Mouse (Mus musculus): ENCODE results near the gene Dpm2.

Dpm2 gene

GRCm38 (mm10) chr2:32607262-32607947 lies 36.7 kb downstream of the Dpm2 start:
- Histone ChIP-seq H3K4me3 (replicated peaks; ENCODE audit: low read length) (peak overlapping the region; percentile 97), H3K27me3 (ENCODE audit: insufficient read depth, low read length) (no peaks in the 10 kb centered on the region), H3K4me1 (replicated peaks; ENCODE audit: low read depth, low read length) (peaks cover 72% of the 10 kb centered on the region), H3K9me3 (ENCODE audit: low read length) (no peaks in the 10 kb centered on the region), H3K36me3 (ENCODE audit: insufficient read depth, low read length) (0 out of 2 replicates have a peak, but pooled peaks cover 3% of the 10 kb centered on the region)
- no peak for TF ChIP-seq NANOG (IDR thresholded peaks at IDR 0.05; ENCODE audit: borderline replicate concordance, low read length)
- TF ChIP-seq CTCF (conservative IDR thresholded peaks at IDR 0.05; ENCODE audit: low read length), result no peak
- TF ChIP-seq POU5F1 (IDR thresholded peaks at IDR 0.05; ENCODE audit: borderline replicate concordance, low read length), result no peak

DNA sequence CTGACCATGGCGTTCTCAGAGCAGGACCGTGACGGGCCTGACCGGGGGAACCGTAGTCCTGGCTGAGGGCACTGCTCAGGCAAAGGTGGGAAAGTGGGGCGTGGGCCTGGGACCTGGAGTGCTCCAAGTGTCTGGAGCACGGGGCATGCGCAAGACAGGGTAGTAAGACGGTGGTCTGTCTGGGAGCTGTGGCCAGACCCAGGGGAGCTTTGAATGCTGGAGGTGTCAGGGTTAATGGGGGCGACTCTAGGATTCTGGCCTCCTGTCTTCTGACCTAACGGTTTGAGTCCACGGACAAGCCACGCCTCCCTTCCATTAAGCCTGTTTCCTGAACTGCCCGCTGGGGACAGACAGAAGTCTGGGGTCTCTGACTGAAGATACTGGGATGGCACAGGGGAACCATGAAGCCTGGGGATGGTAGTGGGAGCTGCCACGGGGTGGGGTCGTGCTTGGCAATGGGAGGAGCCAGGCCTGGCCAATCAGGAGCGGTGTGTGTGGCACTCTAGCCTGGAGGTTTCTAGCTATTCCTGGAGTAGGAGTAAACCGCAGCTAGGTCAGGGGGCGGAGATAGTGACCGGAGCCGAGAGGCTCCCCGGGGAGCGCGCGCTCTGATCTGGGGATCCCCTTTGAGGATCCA lies 37.6 kb downstream of the Dpm2 start:
- H3K9me3 ChIP-seq (ENCODE audit: low read length), result no peaks in the 10 kb centered on the region
- H3K4me1 ChIP-seq (replicated peaks; ENCODE audit: low read depth, low read length), result peaks cover 71% of the 10 kb centered on the region
- H3K4me3 ChIP-seq (replicated peaks; ENCODE audit: low read length), result peak overlapping the region; percentile 97
- TF ChIP-seq POU5F1 (IDR thresholded peaks at IDR 0.05; ENCODE audit: borderline replicate concordance, low read length), result no peak
- H3K27me3 ChIP-seq (ENCODE audit: insufficient read depth, low read length), result no peaks in the 10 kb centered on the region
- H3K36me3 ChIP-seq (ENCODE audit: insufficient read depth, low read length), result peaks cover 9% of the 10 kb centered on the region

DNA sequence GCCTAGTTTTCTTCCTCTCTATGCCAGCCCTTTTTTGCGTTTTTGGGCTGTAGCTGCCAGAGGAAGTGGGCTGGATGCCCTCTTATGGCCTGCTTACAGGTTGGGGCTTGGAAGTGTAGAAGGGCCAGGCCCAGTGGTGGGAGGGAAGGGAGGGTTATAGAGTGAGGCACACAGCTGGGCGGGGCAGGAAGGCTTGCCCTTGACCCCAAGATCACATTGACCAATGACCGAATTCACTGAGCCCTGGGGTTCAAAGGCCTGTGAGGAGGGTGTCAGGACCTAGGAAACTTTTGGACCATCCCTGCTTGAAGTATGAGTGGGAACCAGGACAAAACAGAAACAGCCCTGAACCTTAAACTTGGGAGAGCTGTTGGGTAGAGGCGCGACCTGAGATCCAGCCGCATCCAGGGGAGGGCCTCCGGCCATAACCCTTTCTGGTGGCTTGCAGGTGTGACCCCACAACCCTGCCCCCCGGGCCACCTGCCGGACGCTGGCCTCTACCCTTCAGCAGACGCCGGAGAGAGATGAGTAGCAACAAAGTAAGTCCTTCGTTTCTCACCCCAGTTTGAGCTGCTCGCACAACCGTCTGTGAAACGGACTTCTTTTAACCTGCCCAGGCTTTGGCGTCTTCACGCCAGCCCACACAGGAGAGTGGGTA lies 38.2 kb downstream of the Dpm2 start:
- Histone ChIP-seq H3K36me3 (ENCODE audit: insufficient read depth, low read length) (peaks cover 15% of the 10 kb centered on the region), H3K9me3 (ENCODE audit: low read length) (no peaks in the 10 kb centered on the region), H3K4me3 (replicated peaks; ENCODE audit: low read length) (peak overlapping the region; percentile 97), H3K4me1 (replicated peaks; ENCODE audit: low read depth, low read length) (peaks cover 78% of the 10 kb centered on the region), H3K27me3 (ENCODE audit: insufficient read depth, low read length) (no peaks in the 10 kb centered on the region)
- TF ChIP-seq POU5F1 (IDR thresholded peaks at IDR 0.05; ENCODE audit: borderline replicate concordance, low read length), result no peak
- TF ChIP-seq NANOG (IDR thresholded peaks at IDR 0.05; ENCODE audit: borderline replicate concordance, low read length), result no peak
- TF ChIP-seq CTCF (conservative IDR thresholded peaks at IDR 0.05; ENCODE audit: low read length), result no peak

- TF ChIP-seq NANOG (IDR thresholded peaks at IDR 0.05; ENCODE audit: borderline replicate concordance, low read length) (no peak), POU5F1 (IDR thresholded peaks at IDR 0.05; ENCODE audit: borderline replicate concordance, low read length) (no peak), CTCF (conservative IDR thresholded peaks at IDR 0.05; ENCODE audit: low read length) (peak; percentile 38)
- H3K27me3 ChIP-seq (ENCODE audit: insufficient read depth, low read length), result no peaks in the 10 kb centered on the region
- H3K4me1 ChIP-seq (replicated peaks; ENCODE audit: low read depth, low read length), result peaks cover 79% of the 10 kb centered on the region
- H3K4me3 ChIP-seq (replicated peaks; ENCODE audit: low read length), result peak overlapping the region; percentile 61
- no peaks in the 10 kb centered on the region for H3K9me3 ChIP-seq (ENCODE audit: low read length)
- H3K36me3 ChIP-seq (ENCODE audit: insufficient read depth, low read length), result peaks cover 26% of the 10 kb centered on the region
Observed at GRCm38 (mm10) chr2:32610610-32611229, 40.1 kb downstream of the Dpm2 start.

DNA sequence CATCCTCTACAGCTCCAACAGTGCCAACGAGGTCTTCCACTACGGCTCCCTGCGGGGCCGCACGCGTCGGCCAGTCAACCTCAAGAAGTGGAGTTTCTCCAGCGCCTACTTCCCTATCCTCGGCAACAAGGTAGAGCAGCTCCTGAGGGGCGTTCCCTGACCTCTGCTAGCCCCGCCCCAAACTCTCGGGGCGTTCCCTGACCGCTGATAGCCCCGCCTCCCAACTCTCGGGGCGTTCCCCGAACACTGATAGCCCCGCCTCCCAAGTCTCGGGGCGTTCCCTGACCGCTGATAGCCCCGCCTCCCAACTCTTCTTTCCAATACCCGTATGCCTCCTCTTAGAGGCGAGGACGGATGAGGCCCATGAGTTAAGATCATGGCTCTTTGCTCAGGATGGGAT lies 41.6 kb downstream of the Dpm2 start:
- H3K27me3 ChIP-seq (ENCODE audit: insufficient read depth, low read length), result no peaks in the 10 kb centered on the region
- TF ChIP-seq POU5F1 (IDR thresholded peaks at IDR 0.05; ENCODE audit: borderline replicate concordance, low read length), result no peak
- no peak for TF ChIP-seq NANOG (IDR thresholded peaks at IDR 0.05; ENCODE audit: borderline replicate concordance, low read length)
- no peak for TF ChIP-seq CTCF (conservative IDR thresholded peaks at IDR 0.05; ENCODE audit: low read length)
- peaks cover 72% of the 10 kb centered on the region for H3K4me1 ChIP-seq (replicated peaks; ENCODE audit: low read depth, low read length)
- peak overlapping the region; percentile 46 for H3K4me3 ChIP-seq (replicated peaks; ENCODE audit: low read length)
- H3K9me3 ChIP-seq (ENCODE audit: low read length), result peaks cover 3% of the 10 kb centered on the region
- H3K36me3 ChIP-seq (ENCODE audit: insufficient read depth, low read length), result peaks cover 39% of the 10 kb centered on the region

DNA sequence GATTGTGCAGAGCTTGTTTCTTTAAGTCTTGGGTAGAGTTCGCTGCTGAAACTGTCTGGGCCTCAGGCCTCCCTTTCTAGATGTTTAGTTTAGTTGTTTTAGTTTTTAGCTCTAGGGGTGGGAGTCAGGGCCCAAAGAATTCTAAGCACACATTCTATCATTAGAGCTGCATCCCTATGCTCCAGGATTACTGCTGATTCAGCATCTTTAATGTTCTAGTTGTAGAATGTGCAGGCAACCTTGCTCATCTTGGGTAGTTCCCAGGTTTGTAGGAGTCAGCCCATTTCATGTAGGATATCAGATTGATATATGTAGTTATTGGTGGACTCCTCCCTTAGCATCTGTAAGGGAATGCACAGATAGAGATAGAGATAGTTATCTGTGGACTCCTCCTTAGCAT lies 46.5 kb downstream of the Dpm2 start:
- no peak for TF ChIP-seq CTCF (conservative IDR thresholded peaks at IDR 0.05; ENCODE audit: low read length)
- H3K4me1 ChIP-seq (replicated peaks; ENCODE audit: low read depth, low read length), result peaks cover 62% of the 10 kb centered on the region
- peaks cover 7% of the 10 kb centered on the region for H3K9me3 ChIP-seq (ENCODE audit: low read length)
- H3K4me3 ChIP-seq (replicated peaks; ENCODE audit: low read length), result no peak overlapping the region
- no peaks in the 10 kb centered on the region for H3K27me3 ChIP-seq (ENCODE audit: insufficient read depth, low read length)
- H3K36me3 ChIP-seq (ENCODE audit: insufficient read depth, low read length), result peaks cover 71% of the 10 kb centered on the region

DNA sequence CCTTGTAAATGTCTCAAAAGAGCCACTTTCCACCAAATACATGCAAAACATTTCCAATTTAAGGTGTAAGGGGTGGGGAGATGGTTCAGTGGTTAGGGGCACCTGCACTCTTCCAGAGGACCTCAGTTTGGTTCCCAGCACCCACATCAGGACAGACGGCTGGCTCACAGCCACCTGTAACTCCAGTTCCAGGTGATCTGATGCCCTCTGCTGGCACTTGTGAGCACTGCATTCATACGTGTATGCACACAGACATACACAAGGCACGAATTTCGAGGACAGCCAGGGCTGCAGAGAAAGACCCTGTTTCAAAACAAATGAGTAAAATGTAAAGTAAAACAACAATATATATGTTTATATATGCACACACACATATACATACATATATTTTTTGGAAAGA lies 46.9 kb downstream of the Dpm2 start:
- TF ChIP-seq CTCF (conservative IDR thresholded peaks at IDR 0.05; ENCODE audit: low read length) (peak; percentile 65), NANOG (IDR thresholded peaks at IDR 0.05; ENCODE audit: borderline replicate concordance, low read length) (no peak)
- peaks cover 7% of the 10 kb centered on the region for H3K9me3 ChIP-seq (ENCODE audit: low read length)
- no peak overlapping the region for H3K4me3 ChIP-seq (replicated peaks; ENCODE audit: low read length)
- no peaks in the 10 kb centered on the region for H3K27me3 ChIP-seq (ENCODE audit: insufficient read depth, low read length)
- peaks cover 71% of the 10 kb centered on the region for H3K36me3 ChIP-seq (ENCODE audit: insufficient read depth, low read length)
- peaks cover 61% of the 10 kb centered on the region for H3K4me1 ChIP-seq (replicated peaks; ENCODE audit: low read depth, low read length)

DNA sequence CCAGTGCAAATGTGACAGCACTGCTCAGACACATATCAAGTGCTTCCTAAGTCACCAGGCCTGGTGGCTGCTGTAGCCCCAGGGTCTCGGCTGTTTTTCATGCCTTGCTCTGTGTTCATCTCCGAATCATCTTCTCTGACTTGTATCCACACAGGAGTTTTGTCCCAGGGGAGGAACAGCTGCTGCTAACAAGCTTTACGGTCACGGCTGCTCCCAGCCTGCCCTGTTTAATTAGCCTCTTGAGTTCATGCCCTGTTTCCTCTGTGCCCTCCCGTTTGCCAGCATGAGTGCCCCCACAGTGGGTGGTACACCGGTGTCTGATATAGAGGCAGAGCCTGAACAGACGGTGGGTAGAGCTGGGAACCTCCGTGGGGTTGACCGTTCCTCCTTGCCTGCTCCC lies 47.4 kb downstream of the Dpm2 start:
- no peaks in the 10 kb centered on the region for H3K27me3 ChIP-seq (ENCODE audit: insufficient read depth, low read length)
- H3K4me1 ChIP-seq (replicated peaks; ENCODE audit: low read depth, low read length), result peaks cover 61% of the 10 kb centered on the region
- H3K4me3 ChIP-seq (replicated peaks; ENCODE audit: low read length), result no peak overlapping the region
- TF ChIP-seq NANOG (IDR thresholded peaks at IDR 0.05; ENCODE audit: borderline replicate concordance, low read length), result no peak
- TF ChIP-seq POU5F1 (IDR thresholded peaks at IDR 0.05; ENCODE audit: borderline replicate concordance, low read length), result no peak
- no peak for TF ChIP-seq CTCF (conservative IDR thresholded peaks at IDR 0.05; ENCODE audit: low read length)
- peaks cover 67% of the 10 kb centered on the region for H3K36me3 ChIP-seq (ENCODE audit: insufficient read depth, low read length)
- H3K9me3 ChIP-seq (ENCODE audit: low read length), result peaks cover 7% of the 10 kb centered on the region

Data from E14TG2a.4 (cell line).